Mouse (Mus musculus) left cerebral cortex, adult 18-20 months (tissue): ENCODE data around the gene Apod. TPM values are rescaled to one million over a fixed set of nuclear protein-coding genes. Genes with fewer than 3 reads are reported as not detected.
"Not testable (repeated sequence)": the region's sequence is repeated elsewhere in the genome, so short reads cannot be mapped to it uniquely, and the experiment has no call there.

ENCODE experiments used
- DNase-seq, 2 experiments: peaks; one replicate each; pipeline ENCODE4 v3.0.0; 2021 to 2022; ENCODE audit warnings: low spot score in 2 of 2, mixed read lengths in 1 of 2
- long read RNA-seq, 2 experiments: library from polyadenylated mRNA; stranded (forward); transcript quantifications; one replicate each; pipeline ENCODE4 v2.0.0; 2021
- total RNA-seq, 2 experiments: library from RNA; stranded (reverse); gene quantifications; 2 replicates each; pipeline ENCODE4 v1.2.3; 2021

The Apod gene
- total RNA-seq, result 100 to 1,000 TPM; 197 to 221 TPM
- long read RNA-seq, experiment 1, transcript Apod-201 (5 exons, 979 nt), result minor isoform, 12 of 118 reads
- long read RNA-seq, experiment 1, transcript Apod-203 (6 exons, 2,074 nt), result major isoform, 59 of 118 reads
- long read RNA-seq, experiment 1, transcript Apod-202 (5 exons, 1,070 nt), result minor isoform, 26 of 118 reads
- long read RNA-seq, experiment 1, partial matches to known transcripts, result 5 of 118 reads
- long read RNA-seq, experiment 1, other reads (novel, unspliced or antisense), result 15 of 118 reads
- long read RNA-seq, experiment 2, transcript Apod-202 (5 exons, 1,070 nt), result minor isoform, 29 of 112 reads
- long read RNA-seq, experiment 2, transcript Apod-203 (6 exons, 2,074 nt), result major isoform, 51 of 112 reads
- long read RNA-seq, experiment 2, transcript Apod-201 (5 exons, 979 nt), result minor isoform, 12 of 112 reads
- long read RNA-seq, experiment 2, partial matches to known transcripts, result 6 of 112 reads
- long read RNA-seq, experiment 2, other reads (novel, unspliced or antisense), result 13 of 112 reads

- DNase-seq, result no peak
Observed at GRCm38 (mm10) chr16:31314497-31315233, at the start of gene Apod. Apod (minus strand) TSS chr16:31314808.

- no peak for DNase-seq
Observed at GRCm38 (mm10) chr16:31363685-31364436, 49.3 kb upstream of the Apod start.

GRCm38 (mm10) chr16:31359542-31359941, 44.9 kb upstream of the Apod start:
- no peak for DNase-seq

GRCm38 (mm10) chr16:31358991-31359390, 44.4 kb upstream of the Apod start:
- DNase-seq, result no peak

GRCm38 (mm10) chr16:31358576-31358975, 44.0 kb upstream of the Apod start:
- DNase-seq, result no peak

- no peak for DNase-seq
Observed at GRCm38 (mm10) chr16:31355882-31356281, 41.3 kb upstream of the Apod start.

GRCm38 (mm10) chr16:31354341-31355329, 40.0 kb upstream of the Apod start:
- DNase-seq, result peak; percentile 77

GRCm38 (mm10) chr16:31352996-31353395, 38.4 kb upstream of the Apod start:
- peak in 1 of 2 experiments; percentile 31 for DNase-seq

- DNase-seq, result peak; percentile 76 to 77
Observed at GRCm38 (mm10) chr16:31347581-31347980, 33.0 kb upstream of the Apod start.

GRCm38 (mm10) chr16:31342966-31343365, 28.4 kb upstream of the Apod start:
- no peak for DNase-seq

GRCm38 (mm10) chr16:31342556-31342955, 27.9 kb upstream of the Apod start:
- DNase-seq, result no peak

- DNase-seq, result no peak
Observed at GRCm38 (mm10) chr16:31339332-31339731, 24.7 kb upstream of the Apod start.

GRCm38 (mm10) chr16:31337956-31338355, 23.3 kb upstream of the Apod start:
- no peak for DNase-seq

GRCm38 (mm10) chr16:31334796-31335195, 20.2 kb upstream of the Apod start:
- DNase-seq, result no peak

- no peak for DNase-seq
Observed at GRCm38 (mm10) chr16:31332586-31332985, 18.0 kb upstream of the Apod start.

- DNase-seq, result not testable (repeated sequence)
Observed at GRCm38 (mm10) chr16:31330970-31331369, 16.4 kb upstream of the Apod start.

- no peak for DNase-seq
Observed at GRCm38 (mm10) chr16:31329668-31330067, 15.1 kb upstream of the Apod start.

GRCm38 (mm10) chr16:31327891-31328290, 13.3 kb upstream of the Apod start:
- no peak for DNase-seq

GRCm38 (mm10) chr16:31327430-31327829, 12.8 kb upstream of the Apod start:
- DNase-seq, result no peak

GRCm38 (mm10) chr16:31326679-31327078, 12.1 kb upstream of the Apod start:
- no peak for DNase-seq
